Mouse (Mus musculus): ENCODE measurements at regions not wholly inside any gene's neighbourhood (a gene's known extent, or its start where the extent isn't known, plus 50 kb on each side); places are given as distances from the start of the nearest gene placed in this dataset.

GRCm38 (mm10) chr14:106379645-106380044 is 273.6 kb downstream of the Trim52 start:
- 80% methylated on average over 4 of the region's 4 CpGs for WGBS (ENCODE audit: insufficient replicate concordance)
- Histone ChIP-seq H3K9me3 (replicated peaks) (no peaks in the 10 kb centered on the region), H3K4me2 (no peak overlapping the region), H3K27ac (no peak overlapping the region), H3K9ac (no peak overlapping the region), H3K4me3 (replicated peaks) (no peak overlapping the region), H3K27me3 (no peaks in the 10 kb centered on the region), H3K36me3 (no peaks in the 10 kb centered on the region), H3K4me1 (replicated peaks) (no peaks in the 10 kb centered on the region)
- ATAC-seq (ENCODE audit: low read depth) (no peak), DNase-seq (no peak)

DNA sequence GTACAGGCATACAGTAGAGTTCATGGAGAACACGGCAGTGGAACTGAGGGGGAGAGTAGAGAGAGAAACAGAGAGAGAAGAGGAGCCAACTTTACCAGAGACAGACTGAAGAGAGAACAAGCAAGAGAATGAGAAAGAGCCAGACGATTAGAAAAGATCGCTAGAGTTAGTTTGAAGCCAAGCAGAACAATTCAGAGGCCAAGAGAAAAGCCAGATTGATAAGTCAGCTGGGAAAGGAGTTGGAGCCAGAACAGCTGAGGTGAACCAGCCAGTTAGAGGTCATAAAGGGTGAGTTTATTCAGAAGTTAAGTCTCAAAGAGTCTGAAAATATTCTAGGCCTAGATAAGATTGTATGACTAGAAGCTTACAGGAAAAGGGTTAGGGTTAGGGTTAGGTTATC is 281.7 kb downstream of the Trim52 start:
- Histone ChIP-seq H3K36me3 (no peaks in the 10 kb centered on the region), H3K27me3 (no peaks in the 10 kb centered on the region), H3K9ac (no peak overlapping the region), H3K9me3 (replicated peaks) (no peaks in the 10 kb centered on the region), H3K4me1 (replicated peaks) (no peaks in the 10 kb centered on the region), H3K4me2 (no peak overlapping the region), H3K4me3 (replicated peaks) (no peak overlapping the region), H3K27ac (no peak overlapping the region)
- DNase-seq (no peak), ATAC-seq (ENCODE audit: low read depth) (no peak)
- 60% methylated on average over 3 of the region's 3 CpGs for WGBS (ENCODE audit: insufficient replicate concordance)

GRCm38 (mm10) chr14:106390546-106390945 is 284.5 kb downstream of the Trim52 start:
- H3K27ac ChIP-seq = no peak overlapping the region
- H3K27me3 ChIP-seq = no peaks in the 10 kb centered on the region
- DNase-seq (no peak), ATAC-seq (ENCODE audit: low read depth) (no peak)
- H3K9ac ChIP-seq = no peak overlapping the region
- no peaks in the 10 kb centered on the region for H3K36me3 ChIP-seq
- no peaks in the 10 kb centered on the region for H3K4me1 ChIP-seq (replicated peaks)
- no peak overlapping the region for H3K4me2 ChIP-seq
- H3K9me3 ChIP-seq (replicated peaks) = no peaks in the 10 kb centered on the region
- no peak overlapping the region for H3K4me3 ChIP-seq (replicated peaks)
- 75% methylated on average over 9 of the region's 9 CpGs for WGBS (ENCODE audit: insufficient replicate concordance)

DNA sequence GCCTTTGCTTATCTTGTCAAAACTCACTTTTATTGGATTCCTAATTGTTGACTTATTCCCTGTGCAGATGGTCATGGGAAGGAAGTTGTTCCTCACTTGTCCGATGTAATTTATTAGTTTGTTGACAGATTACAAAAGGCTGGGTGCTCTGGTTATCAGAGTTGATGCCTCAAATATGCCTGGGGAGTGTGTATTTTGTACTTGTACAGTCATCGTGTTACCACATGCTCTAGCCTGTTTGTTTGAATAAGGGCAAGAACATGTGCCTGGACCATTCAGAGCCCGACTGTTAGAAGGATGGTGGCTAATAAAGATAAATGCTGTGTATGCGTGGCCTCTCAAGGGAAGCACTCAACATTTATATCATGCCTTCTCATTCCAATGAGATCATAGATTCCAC is 288.0 kb downstream of the Trim52 start:
- ATAC-seq (ENCODE audit: low read depth) = no peak
- Histone ChIP-seq H3K4me1 (replicated peaks) (no peaks in the 10 kb centered on the region), H3K27ac (no peak overlapping the region), H3K4me2 (no peak overlapping the region), H3K9me3 (replicated peaks) (no peaks in the 10 kb centered on the region), H3K36me3 (no peaks in the 10 kb centered on the region), H3K27me3 (no peaks in the 10 kb centered on the region), H3K9ac (no peak overlapping the region), H3K4me3 (replicated peaks) (no peak overlapping the region)
- no peak for DNase-seq
- 58% methylated on average over 4 of the region's 4 CpGs for WGBS (ENCODE audit: insufficient replicate concordance)

GRCm38 (mm10) chr14:106412917-106413558 is 307.0 kb downstream of the Trim52 start:
- no peak overlapping the region for H3K9ac ChIP-seq
- ATAC-seq (ENCODE audit: low read depth) (no peak), DNase-seq (no peak)
- H3K4me2 ChIP-seq = no peak overlapping the region
- H3K9me3 ChIP-seq (replicated peaks) = no peaks in the 10 kb centered on the region
- no peaks in the 10 kb centered on the region for H3K36me3 ChIP-seq
- H3K4me1 ChIP-seq (replicated peaks) = no peaks in the 10 kb centered on the region
- WGBS (ENCODE audit: insufficient replicate concordance) = 57% methylated on average over 2 of the region's 2 CpGs
- no peak overlapping the region for H3K4me3 ChIP-seq (replicated peaks)
- no peaks in the 10 kb centered on the region for H3K27me3 ChIP-seq
- H3K27ac ChIP-seq = no peak overlapping the region

DNA sequence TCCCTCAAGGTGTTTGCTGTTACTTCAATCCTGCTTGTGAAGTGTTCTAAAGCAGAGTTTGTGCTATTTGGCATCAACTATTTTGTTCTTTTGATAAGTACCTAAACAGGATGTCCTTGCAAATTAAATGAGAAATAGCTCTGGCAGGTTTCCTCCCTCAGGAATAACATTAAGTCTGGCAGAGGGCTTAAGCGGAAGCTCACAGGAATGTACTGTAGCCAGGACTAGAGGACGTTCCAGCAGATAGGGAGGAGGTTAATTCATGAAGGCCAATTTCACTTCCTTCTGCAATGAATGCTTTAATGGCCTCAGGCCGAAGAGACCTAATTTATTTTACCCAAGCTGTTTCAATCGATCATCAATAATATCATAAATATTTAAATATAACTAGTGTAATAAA is 318.7 kb downstream of the Trim52 start:
- Histone ChIP-seq H3K4me3 (replicated peaks) (no peak overlapping the region), H3K4me1 (replicated peaks) (no peaks in the 10 kb centered on the region), H3K9me3 (replicated peaks) (no peaks in the 10 kb centered on the region), H3K27ac (no peak overlapping the region), H3K4me2 (no peak overlapping the region), H3K36me3 (no peaks in the 10 kb centered on the region), H3K9ac (no peak overlapping the region), H3K27me3 (no peaks in the 10 kb centered on the region)
- no peak for ATAC-seq (ENCODE audit: low read depth)
- 49% methylated on average over 4 of the region's 4 CpGs for WGBS (ENCODE audit: insufficient replicate concordance)
- no peak for DNase-seq

GRCm38 (mm10) chr14:106428594-106428993 is 322.6 kb downstream of the Trim52 start:
- no peak for ATAC-seq (ENCODE audit: low read depth)
- H3K9me3 ChIP-seq (replicated peaks) = no peaks in the 10 kb centered on the region
- no peak overlapping the region for H3K9ac ChIP-seq
- no peaks in the 10 kb centered on the region for H3K36me3 ChIP-seq
- 67% methylated on average over 2 of the region's 2 CpGs for WGBS (ENCODE audit: insufficient replicate concordance)
- DNase-seq = no peak
- H3K4me2 ChIP-seq = no peak overlapping the region
- no peaks in the 10 kb centered on the region for H3K27me3 ChIP-seq
- H3K4me3 ChIP-seq (replicated peaks) = no peak overlapping the region
- no peaks in the 10 kb centered on the region for H3K4me1 ChIP-seq (replicated peaks)
- H3K27ac ChIP-seq = no peak overlapping the region

DNA sequence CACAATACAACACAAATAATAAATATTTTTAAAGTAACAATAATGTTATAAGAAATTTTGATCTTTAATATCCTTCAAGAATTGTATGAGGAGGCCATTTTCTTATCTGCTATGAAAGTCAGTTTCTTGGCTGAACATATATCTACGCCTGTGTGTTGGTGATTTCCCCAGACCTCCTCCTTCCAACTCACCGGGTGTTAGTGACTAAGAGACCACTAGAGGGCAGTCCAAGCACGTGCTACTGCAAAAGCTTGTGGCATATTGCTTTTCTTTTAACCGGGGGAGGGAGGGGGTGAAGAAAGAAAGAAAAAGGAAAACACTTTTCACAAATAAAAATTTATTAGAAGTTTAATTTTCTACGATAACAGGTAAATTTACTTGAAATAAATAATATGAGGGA is 333.3 kb downstream of the Trim52 start:
- H3K9ac ChIP-seq = no peak overlapping the region
- no peaks in the 10 kb centered on the region for H3K4me1 ChIP-seq (replicated peaks)
- H3K36me3 ChIP-seq = no peaks in the 10 kb centered on the region
- H3K9me3 ChIP-seq (replicated peaks) = no peaks in the 10 kb centered on the region
- no peak overlapping the region for H3K4me3 ChIP-seq (replicated peaks)
- DNase-seq (peak; percentile 5), ATAC-seq (ENCODE audit: low read depth) (no peak)
- no peak overlapping the region for H3K27ac ChIP-seq
- no peaks in the 10 kb centered on the region for H3K27me3 ChIP-seq
- no peak overlapping the region for H3K4me2 ChIP-seq
- WGBS (ENCODE audit: insufficient replicate concordance) = 10% methylated on average over 5 of the region's 5 CpGs

GRCm38 (mm10) chr14:106489074-106489473 is 383.1 kb downstream of the Trim52 start:
- H3K4me2 ChIP-seq = no peak overlapping the region
- no peak overlapping the region for H3K27ac ChIP-seq
- no peak overlapping the region for H3K9ac ChIP-seq
- ATAC-seq (ENCODE audit: low read depth) (no peak), DNase-seq (no peak)
- H3K27me3 ChIP-seq = no peaks in the 10 kb centered on the region
- 80% methylated on average over 7 of the region's 7 CpGs for WGBS (ENCODE audit: insufficient replicate concordance)
- H3K4me1 ChIP-seq (replicated peaks) = no peaks in the 10 kb centered on the region
- no peaks in the 10 kb centered on the region for H3K9me3 ChIP-seq (replicated peaks)
- H3K4me3 ChIP-seq (replicated peaks) = no peak overlapping the region
- no peaks in the 10 kb centered on the region for H3K36me3 ChIP-seq

DNA sequence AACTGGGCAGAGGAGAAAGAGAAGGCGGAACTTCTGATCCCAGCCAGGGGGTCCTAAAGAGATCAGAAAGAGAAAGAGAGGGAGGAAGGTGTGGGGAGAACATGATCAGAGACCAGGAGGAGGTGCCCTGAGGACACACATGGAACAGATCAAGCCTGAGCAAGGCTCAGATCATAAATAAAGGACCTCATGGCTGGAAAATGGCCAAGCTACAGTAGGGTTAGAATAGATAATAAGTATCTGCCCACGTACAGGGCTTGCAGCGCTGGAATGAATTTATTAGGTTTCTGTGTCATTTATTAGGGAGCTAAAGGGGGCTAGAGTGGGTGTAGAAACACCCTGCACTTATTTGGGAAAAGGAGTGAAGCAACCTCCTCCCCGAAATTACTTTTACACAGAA is 385.4 kb downstream of the Trim52 start:
- 60% methylated on average over 4 of the region's 4 CpGs for WGBS (ENCODE audit: insufficient replicate concordance)
- no peaks in the 10 kb centered on the region for H3K27me3 ChIP-seq
- H3K4me1 ChIP-seq (replicated peaks) = no peaks in the 10 kb centered on the region
- no peaks in the 10 kb centered on the region for H3K9me3 ChIP-seq (replicated peaks)
- ATAC-seq (ENCODE audit: low read depth) (no peak), DNase-seq (no peak)
- no peak overlapping the region for H3K27ac ChIP-seq
- H3K36me3 ChIP-seq = no peaks in the 10 kb centered on the region
- H3K9ac ChIP-seq = no peak overlapping the region
- no peak overlapping the region for H3K4me2 ChIP-seq
- no peak overlapping the region for H3K4me3 ChIP-seq (replicated peaks)

DNA sequence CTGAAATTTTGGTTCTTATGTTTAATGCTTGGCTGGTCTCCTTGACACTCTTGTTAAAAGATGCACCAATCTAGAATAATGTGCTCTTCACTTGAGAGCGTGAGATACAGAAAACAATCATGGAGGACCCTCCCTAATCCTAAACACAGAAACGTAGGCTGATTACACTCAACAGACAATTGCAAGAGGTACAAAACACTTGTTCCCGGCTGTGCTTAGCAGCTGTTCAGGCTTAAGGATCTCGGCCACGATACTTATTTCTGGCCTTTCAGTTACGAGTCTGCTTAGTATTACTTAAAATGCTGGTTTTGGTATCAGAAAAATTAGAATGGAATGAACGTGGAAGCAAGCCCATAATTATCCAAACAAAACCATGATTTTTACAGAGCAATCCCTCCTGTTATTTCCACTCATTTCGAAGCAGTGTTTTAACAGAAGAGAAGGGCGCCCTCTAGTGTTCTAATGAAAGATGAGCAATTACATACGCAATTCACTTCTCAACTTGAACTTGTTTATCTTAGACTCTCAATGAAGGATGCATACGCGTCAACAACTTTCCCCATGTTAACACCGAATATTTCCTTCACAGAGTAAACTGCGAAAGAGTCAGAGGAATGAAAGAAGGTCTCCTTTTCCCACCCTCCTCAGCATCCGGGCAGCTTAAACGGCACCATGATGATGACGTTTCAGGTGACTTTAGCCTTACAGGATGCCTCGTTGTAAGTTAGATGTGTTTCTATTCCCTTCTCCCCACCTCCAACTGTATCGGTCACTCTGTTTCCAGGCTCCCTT is 394.5 kb downstream of the Trim52 start:
- no peak for ATAC-seq (ENCODE audit: low read depth)
- no peaks in the 10 kb centered on the region for H3K36me3 ChIP-seq
- H3K9me3 ChIP-seq (replicated peaks) = no peaks in the 10 kb centered on the region
- no peaks in the 10 kb centered on the region for H3K27me3 ChIP-seq
- no peak overlapping the region for H3K27ac ChIP-seq
- no peak overlapping the region for H3K4me2 ChIP-seq
- H3K4me3 ChIP-seq (replicated peaks) = no peak overlapping the region
- no peak overlapping the region for H3K9ac ChIP-seq
- H3K4me1 ChIP-seq (replicated peaks) = no peaks in the 10 kb centered on the region
- DNase-seq = no peak
- WGBS (ENCODE audit: insufficient replicate concordance) = 40% methylated on average over 19 of the region's 19 CpGs

GRCm38 (mm10) chr14:106506921-106507320 is 400.9 kb downstream of the Trim52 start:
- Histone ChIP-seq H3K9me3 (replicated peaks) (no peaks in the 10 kb centered on the region), H3K4me3 (replicated peaks) (no peak overlapping the region), H3K4me2 (no peak overlapping the region), H3K9ac (no peak overlapping the region), H3K27ac (no peak overlapping the region), H3K27me3 (no peaks in the 10 kb centered on the region), H3K4me1 (replicated peaks) (no peaks in the 10 kb centered on the region), H3K36me3 (no peaks in the 10 kb centered on the region)
- 59% methylated on average over 4 of the region's 4 CpGs for WGBS (ENCODE audit: insufficient replicate concordance)
- ATAC-seq (ENCODE audit: low read depth) (no peak), DNase-seq (no peak)

All from liver, embryonic 13.5 days (tissue).